Mouse (Mus musculus) testis, postnatal 10 days (tissue): Measurements from ENCODE around the gene Mettl7a2.
"Not testable (repeated sequence)": the region's sequence is repeated elsewhere in the genome, so short reads cannot be mapped to it uniquely, and the experiment has no call there.

Source experiments
- DNase-seq: peaks from one replicate; pipeline ENCODE4 v3.0.0; 2021; ENCODE audit warnings: low spot score

Mettl7a2 gene

GRCm38 (mm10) chr15:100352711-100353250 is at the start of gene Mettl7a2, which contains the start of gene Methig1:
Gene Mettl7a2 (plus strand): TSS chr15:100353200.
Gene Methig1 (plus strand): TSS chr15:100353149.
- no peak for DNase-seq

- no peak for DNase-seq
Measured at GRCm38 (mm10) chr15:100303428-100304018, 49.5 kb upstream of the Mettl7a2 start.

- DNase-seq = peak; percentile 86
Measured at GRCm38 (mm10) chr15:100304019-100304991, 48.7 kb upstream of the Mettl7a2 start, which contains the start of gene Mettl7a1. Gene Mettl7a1 (plus strand): TSS chr15:100304140.

- DNase-seq = no peak
Measured at GRCm38 (mm10) chr15:100306201-100306600, 46.8 kb upstream of the Mettl7a2 start.

- not testable (repeated sequence) for DNase-seq
Measured at GRCm38 (mm10) chr15:100307438-100308096, 45.4 kb upstream of the Mettl7a2 start.

GRCm38 (mm10) chr15:100312346-100312745 is 40.7 kb upstream of the Mettl7a2 start:
- no peak for DNase-seq

- DNase-seq = no peak
Measured at GRCm38 (mm10) chr15:100314448-100315145, 38.4 kb upstream of the Mettl7a2 start.

- DNase-seq = not testable (repeated sequence)
Measured at GRCm38 (mm10) chr15:100318014-100318671, 34.9 kb upstream of the Mettl7a2 start.

- no peak for DNase-seq
Measured at GRCm38 (mm10) chr15:100319884-100320283, 33.1 kb upstream of the Mettl7a2 start.

- DNase-seq = no peak
Measured at GRCm38 (mm10) chr15:100320295-100320905, 32.6 kb upstream of the Mettl7a2 start.

- no peak for DNase-seq
Measured at GRCm38 (mm10) chr15:100321134-100321533, 31.9 kb upstream of the Mettl7a2 start.

GRCm38 (mm10) chr15:100324021-100324591 is 28.9 kb upstream of the Mettl7a2 start:
- DNase-seq = no peak

- no peak for DNase-seq
Measured at GRCm38 (mm10) chr15:100325235-100325634, 27.8 kb upstream of the Mettl7a2 start.

- DNase-seq = not testable (repeated sequence)
Measured at GRCm38 (mm10) chr15:100328089-100328488, 24.9 kb upstream of the Mettl7a2 start.

- DNase-seq = not testable (repeated sequence)
Measured at GRCm38 (mm10) chr15:100329336-100329735, 23.7 kb upstream of the Mettl7a2 start.

GRCm38 (mm10) chr15:100330739-100331138 is 22.3 kb upstream of the Mettl7a2 start:
- DNase-seq = no peak

GRCm38 (mm10) chr15:100332077-100332961 is 20.7 kb upstream of the Mettl7a2 start:
- not testable (repeated sequence) for DNase-seq

- DNase-seq = no peak
Measured at GRCm38 (mm10) chr15:100334629-100335028, 18.4 kb upstream of the Mettl7a2 start, which contains the start of gene Mettl7a3. Gene Mettl7a3 (plus strand): TSS chr15:100334929.

- DNase-seq = not testable (repeated sequence)
Measured at GRCm38 (mm10) chr15:100337328-100337727, 15.7 kb upstream of the Mettl7a2 start.
